Mouse (Mus musculus) MEL (cell line): Measurements from ENCODE around the gene Gpr37l1.

Experiments
- CTCF ChIP-seq, 3 experiments: IDR thresholded peaks in 2 of 3; conservative IDR thresholded peaks in 1 of 3; 2 replicates each; pipeline ENCODE4 v1.5.1; 2011 to 2012; ENCODE audit warnings: low read length in 3 of 3, low read depth in 2 of 3, mild to moderate bottlenecking in 2 of 3, improper control_type of control experiment in 1 of 3, inconsistent platforms in 1 of 3, mixed read lengths in 1 of 3, moderate library complexity in 1 of 3; ENCODE audit not compliant: control insufficient read depth in 1 of 3, insufficient read depth in 1 of 3, poor library complexity in 1 of 3, severe bottlenecking in 1 of 3
- E2F4 ChIP-seq: IDR thresholded peaks from 2 replicates; pipeline ENCODE4 v1.6.1; 2011; ENCODE audit warnings: low read depth, low read length, improper control_type of control experiment, borderline replicate concordance
- ETS1 ChIP-seq: IDR thresholded peaks from 2 replicates; pipeline ENCODE4 v1.6.1; 2012; ENCODE audit warnings: low read depth, mild to moderate bottlenecking, inconsistent platforms, low read length, improper control_type of control experiment, moderate library complexity
- GATA1 ChIP-seq: IDR thresholded peaks from 2 replicates; pipeline ENCODE4 v1.6.1; 2011; ENCODE audit warnings: low read depth, low read length, improper control_type of control experiment
- KAT2A ChIP-seq: conservative IDR thresholded peaks from 2 replicates; pipeline ENCODE4 v1.6.1; 2012; ENCODE audit warnings: low read depth, low read length, improper control_type of control experiment, inconsistent platforms
- MEF2A ChIP-seq: IDR thresholded peaks from 2 replicates; pipeline ENCODE4 v1.6.1; 2014; ENCODE audit warnings: low read depth, mild to moderate bottlenecking, inconsistent platforms, low read length, improper control_type of control experiment; ENCODE audit not compliant: poor library complexity, insufficient replicate concordance, severe bottlenecking; ENCODE audit errors: extremely low read depth
- POLR2A ChIP-seq, 2 experiments: IDR thresholded peaks; 2 replicates each; pipeline ENCODE4 v1.6.1; 2011 to 2012; ENCODE audit warnings: low read length in 2 of 2, mild to moderate bottlenecking in 2 of 2, control low read depth in 1 of 2, improper control_type of control experiment in 1 of 2, low read depth in 1 of 2, moderate library complexity in 1 of 2; ENCODE audit not compliant: control insufficient read depth in 1 of 2, insufficient read depth in 1 of 2, poor library complexity in 1 of 2
- RAD21 ChIP-seq: IDR thresholded peaks from 2 replicates; pipeline ENCODE4 v1.6.1; 2011; ENCODE audit warnings: mild to moderate bottlenecking, low read depth, low read length, improper control_type of control experiment
- TBP ChIP-seq: IDR thresholded peaks from 2 replicates; pipeline ENCODE4 v1.8.0; 2011; ENCODE audit warnings: low read depth, low read length, improper control_type of control experiment
- UBTF ChIP-seq: IDR thresholded peaks from 2 replicates; pipeline ENCODE4 v1.6.1; 2012; ENCODE audit warnings: low read depth, mild to moderate bottlenecking, inconsistent platforms, low read length, improper control_type of control experiment, moderate library complexity, borderline replicate concordance; ENCODE audit not compliant: insufficient read depth
- ZC3H11A ChIP-seq: IDR thresholded peaks from 2 replicates; pipeline ENCODE4 v1.6.1; 2012; ENCODE audit warnings: low read depth, mild to moderate bottlenecking, inconsistent platforms, low read length, improper control_type of control experiment

GRCm38 (mm10) chr1:135181880-135182623, 14.6 kb upstream of the Gpr37l1 start:
- no peak for TF ChIP-seq ETS1
- TF ChIP-seq POLR2A (IDR thresholded peaks at IDR 0.05; ENCODE audit: control insufficient read depth in 1 of 2, insufficient read depth in 1 of 2, low read depth in 1 of 2, low read length in 2 of 2, poor library complexity in 1 of 2) = no peak
- TF ChIP-seq E2F4 = no peak
- no peak for TF ChIP-seq GATA1
- no peak for TF ChIP-seq UBTF
- TF ChIP-seq ZC3H11A = no peak
- no peak for TF ChIP-seq CTCF (IDR thresholded peaks at IDR 0.05 in 2 of 3, conservative IDR thresholded peaks at IDR 0.05 in 1 of 3; ENCODE audit: control insufficient read depth in 1 of 3, insufficient read depth in 1 of 3, low read depth in 2 of 3, low read length in 3 of 3, poor library complexity in 1 of 3, severe bottlenecking in 1 of 3)
- no peak for TF ChIP-seq RAD21
- no peak for TF ChIP-seq MEF2A
- TF ChIP-seq KAT2A = no peak
- TF ChIP-seq TBP = no peak
